Mouse (Mus musculus) thymus, adult 2 months (tissue): ENCODE data around the gene Psd4. TPM values are rescaled to one million over a fixed set of nuclear protein-coding genes. Genes with fewer than 3 reads are reported as not detected.

Experiments used
- DNase-seq: peaks from one replicate; pipeline ENCODE4 v3.0.0; 2021
- H3K27ac ChIP-seq: fragments of 200-500 bp; 2 replicates; pipeline ENCODE4 v1.5.1; 2012; ENCODE audit warnings: low read length, control low read depth; ENCODE audit not compliant: control insufficient read depth, insufficient read depth
- H3K27me3 ChIP-seq: fragments of 200-500 bp; 2 replicates; pipeline ENCODE4 v1.6.1; 2012; ENCODE audit warnings: mild to moderate bottlenecking, low read length, moderate library complexity, mixed read lengths; ENCODE audit not compliant: control insufficient read depth, insufficient read depth
- H3K36me3 ChIP-seq: fragments of 200-500 bp; 2 replicates; pipeline ENCODE4 v1.6.1; 2012; ENCODE audit warnings: mild to moderate bottlenecking, low read length, moderate library complexity; ENCODE audit not compliant: control insufficient read depth, insufficient read depth
- H3K4me1 ChIP-seq: fragments of 200-500 bp; replicated peaks from 2 replicates; pipeline ENCODE4 v1.6.1; 2012; ENCODE audit warnings: low read length; ENCODE audit not compliant: control insufficient read depth, insufficient read depth
- H3K4me3 ChIP-seq: fragments of 200-500 bp; 2 replicates; pipeline ENCODE4 v1.5.1; 2012; ENCODE audit warnings: mild to moderate bottlenecking, low read length, control low read depth, moderate library complexity; ENCODE audit not compliant: control insufficient read depth, insufficient read depth
- CTCF ChIP-seq: fragments of 200-500 bp; IDR thresholded peaks from 2 replicates; pipeline ENCODE4 v1.5.1; 2012; ENCODE audit warnings: mild to moderate bottlenecking, control low read depth, low read length, moderate library complexity, borderline replicate concordance; ENCODE audit not compliant: control insufficient read depth, poor library complexity, insufficient read depth; ENCODE audit errors: extremely low read depth
- POLR2A ChIP-seq: fragments of 200-500 bp; IDR thresholded peaks from 2 replicates; pipeline ENCODE4 v1.6.1; 2012; ENCODE audit warnings: mild to moderate bottlenecking, low read length, control low read depth, moderate library complexity; ENCODE audit not compliant: control insufficient read depth, poor library complexity, insufficient read depth; ENCODE audit errors: extremely low read depth
- WGBS: fragments of 180-500 bp; shearing (Covaris S2); methylation state at CpG from one replicate; pipeline ENCODE4 v1.1.7; 2018; 5-methylcytosine and 5-hydroxymethylcytosine counted together
- polyA plus RNA-seq: library from polyadenylated mRNA; depleted of rRNA; stranded (reverse); fragments of >200 nt; gene quantifications from 2 replicates; pipeline ENCODE4 v1.2.3, GENCODE M21; 2012

Psd4 gene
- polyA plus RNA-seq, 1 experiment = 95.6 TPM

DNA sequence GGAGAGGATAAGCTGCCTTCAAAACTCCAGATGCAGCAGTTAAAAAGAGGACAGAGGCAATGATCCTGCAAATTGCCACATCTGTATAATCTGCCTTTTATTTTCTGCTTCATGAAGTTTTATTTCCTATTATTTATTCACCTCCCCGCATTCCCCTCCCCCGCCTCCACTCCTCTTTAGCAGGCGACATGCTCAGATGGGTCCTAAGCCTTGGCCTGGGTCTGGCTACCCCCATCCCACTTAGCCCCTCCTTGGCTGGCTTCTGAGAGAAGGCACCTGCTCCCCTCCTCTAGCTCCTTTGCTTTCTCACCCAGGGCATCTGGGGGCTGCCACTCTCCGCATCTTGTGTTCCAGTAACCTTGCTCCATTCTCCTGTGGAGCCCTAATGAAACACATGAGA, 46.3 kb downstream of the Psd4 start:
- no peaks in the 10 kb centered on the region; the same call in 1 of the 2 replicates for H3K36me3 ChIP-seq
- H3K27me3 ChIP-seq = no peaks in the 10 kb centered on the region
- no peak overlapping the region for H3K27ac ChIP-seq
- no peaks in the 10 kb centered on the region for H3K4me1 ChIP-seq
- H3K4me3 ChIP-seq = no peak overlapping the region
- DNase-seq = no peak
- 93% methylated on average over 4 of the region's 4 CpGs for WGBS
- TF ChIP-seq CTCF (no peak), POLR2A (no peak)

DNA sequence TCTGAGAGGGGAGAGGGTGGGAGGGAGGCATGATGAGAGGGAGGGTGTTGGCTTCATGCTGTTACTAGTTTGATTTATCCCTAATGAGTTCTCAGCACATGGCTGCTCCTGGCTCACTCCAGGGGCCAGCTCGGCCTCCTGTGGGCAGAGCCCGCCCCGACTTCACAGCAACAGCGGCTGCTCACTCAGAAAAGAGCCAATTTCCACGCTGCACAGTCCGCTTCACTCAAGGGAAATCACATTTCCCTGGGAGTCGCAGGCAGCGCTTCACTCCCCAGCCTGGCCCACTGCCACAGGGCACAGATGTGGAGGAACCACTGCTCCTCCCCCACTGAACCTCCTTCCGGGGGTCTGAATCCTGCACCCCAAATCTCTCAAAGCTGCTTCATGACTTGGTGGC, 49.3 kb downstream of the Psd4 start:
- H3K4me1 ChIP-seq = no peaks in the 10 kb centered on the region
- WGBS = 31% methylated on average over 9 of the region's 9 CpGs
- TF ChIP-seq POLR2A = no peak
- no peak for TF ChIP-seq CTCF
- peak; percentile 21 for DNase-seq
- H3K27me3 ChIP-seq = no peaks in the 10 kb centered on the region
- no peak overlapping the region for H3K4me3 ChIP-seq
- no peaks in the 10 kb centered on the region for H3K36me3 ChIP-seq
- H3K27ac ChIP-seq = no peak overlapping the region

- WGBS = 27% methylated on average over 2 of the region's 2 CpGs
- Histone ChIP-seq H3K36me3 (no peaks in the 10 kb centered on the region), H3K4me3 (no peak overlapping the region), H3K27ac (no peak overlapping the region), H3K27me3 (no peaks in the 10 kb centered on the region), H3K4me1 (no peaks in the 10 kb centered on the region)
- no peak for DNase-seq
- TF ChIP-seq CTCF = no peak
- TF ChIP-seq POLR2A = no peak
Observed at GRCm38 (mm10) chr2:24417106-24417505, 49.7 kb downstream of the Psd4 start.

- Histone ChIP-seq H3K27ac (no peak overlapping the region), H3K4me1 (no peaks in the 10 kb centered on the region), H3K36me3 (no peaks in the 10 kb centered on the region), H3K4me3 (no peak overlapping the region), H3K27me3 (no peaks in the 10 kb centered on the region)
- WGBS = 97% methylated on average over 4 of the region's 4 CpGs
- no peak for TF ChIP-seq POLR2A
- TF ChIP-seq CTCF = no peak
- no peak for DNase-seq
Observed at GRCm38 (mm10) chr2:24417564-24417963, 50.2 kb downstream of the Psd4 start.

DNA sequence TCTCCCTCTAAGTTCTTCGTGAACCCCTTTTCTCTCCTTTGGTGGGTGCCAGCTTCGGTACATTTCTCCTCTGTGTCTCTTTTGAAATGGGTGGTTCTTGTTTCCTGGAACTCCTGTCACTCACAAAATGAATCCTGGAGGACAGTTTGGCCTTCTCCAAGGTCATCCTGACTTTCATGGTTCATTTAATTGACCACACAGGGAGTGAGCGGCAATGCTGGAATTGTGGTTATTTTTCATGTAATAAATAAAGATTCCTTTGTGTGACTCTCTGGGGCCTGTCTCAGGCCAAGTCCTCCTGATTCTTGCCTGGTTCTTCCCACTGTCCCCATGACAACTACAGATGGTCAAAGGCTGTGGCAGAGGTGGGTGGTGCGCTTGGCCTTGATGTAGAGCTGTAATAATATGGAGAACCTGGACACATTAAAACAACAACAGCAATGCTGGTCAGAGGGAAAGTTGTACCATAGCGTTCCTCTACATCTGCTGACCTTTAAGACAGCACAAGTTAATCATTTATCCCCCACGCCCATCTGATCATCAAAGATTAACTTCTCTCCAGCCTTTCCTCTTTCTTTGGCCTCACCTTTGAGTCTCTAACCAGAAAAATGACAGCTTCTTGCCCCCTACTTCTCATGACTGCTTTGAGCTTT, 54.0 kb downstream of the Psd4 start:
- Histone ChIP-seq H3K27ac (no peak overlapping the region), H3K4me3 (no peak overlapping the region), H3K4me1 (no peaks in the 10 kb centered on the region), H3K27me3 (no peaks in the 10 kb centered on the region), H3K36me3 (no peaks in the 10 kb centered on the region)
- DNase-seq = no peak
- no peak for TF ChIP-seq CTCF
- TF ChIP-seq POLR2A = no peak
- 96% methylated on average over 6 of the region's 6 CpGs for WGBS

- TF ChIP-seq POLR2A = no peak
Observed at GRCm38 (mm10) chr2:24422815-24423214, 55.4 kb downstream of the Psd4 start.

GRCm38 (mm10) chr2:24425630-24426029, 58.2 kb downstream of the Psd4 start:
- Histone ChIP-seq H3K4me1 (no peaks in the 10 kb centered on the region), H3K27ac (no peak overlapping the region), H3K4me3 (no peak overlapping the region), H3K36me3 (no peaks in the 10 kb centered on the region), H3K27me3 (no peaks in the 10 kb centered on the region)
- 38% methylated on average over 2 of the region's 2 CpGs for WGBS
- DNase-seq = no peak
- TF ChIP-seq CTCF (no peak), POLR2A (no peak)

More at GRCm38 (mm10) chr2:24422815-24423214, 55.4 kb downstream of the Psd4 start:
- H3K36me3 ChIP-seq = no peaks in the 10 kb centered on the region
- no peak overlapping the region for H3K27ac ChIP-seq
- H3K27me3 ChIP-seq = no peaks in the 10 kb centered on the region
- H3K4me1 ChIP-seq = no peaks in the 10 kb centered on the region
- WGBS = 91% methylated on average over 3 of the region's 3 CpGs
- DNase-seq = no peak
- no peak overlapping the region for H3K4me3 ChIP-seq
